Mouse (Mus musculus) left cerebral cortex, adult 8-10 months (tissue): ENCODE results near the gene Brat1. TPM values are rescaled to one million over a fixed set of nuclear protein-coding genes. Genes with fewer than 3 reads are reported as not detected.

Experiments
- DNase-seq, 2 experiments: peaks; one replicate each; pipeline ENCODE4 v3.0.0; 2022; ENCODE audit warnings: low spot score in 2 of 2
- total RNA-seq, 4 experiments: library from RNA; stranded (reverse); gene quantifications; 2 replicates each; pipeline ENCODE4 v1.2.4; 2022

Brat1 gene
- total RNA-seq, 4 experiments from 2014 or later = 20.0 to 21.1 (median 21.0) TPM

GRCm38 (mm10) chr5:140701661-140702060 lies 3.1 kb upstream of the Brat1 start:
- DNase-seq = no peak

GRCm38 (mm10) chr5:140702103-140702513 lies 2.7 kb upstream of the Brat1 start, which contains the start of gene Iqce:
Iqce (minus strand) TSS chr5:140702378.
- peak; percentile 92 for DNase-seq

- DNase-seq = no peak
Observed at GRCm38 (mm10) chr5:140702618-140703175, 2.1 kb upstream of the Brat1 start.

- no peak for DNase-seq
Observed at GRCm38 (mm10) chr5:140703480-140704377, 1.1 kb upstream of the Brat1 start.

GRCm38 (mm10) chr5:140705501-140706171 lies 825 bp downstream of the Brat1 start:
- DNase-seq = no peak

- no peak for DNase-seq
Observed at GRCm38 (mm10) chr5:140710315-140710714, 5.5 kb downstream of the Brat1 start.

- DNase-seq = no peak
Observed at GRCm38 (mm10) chr5:140711040-140711439, 6.2 kb downstream of the Brat1 start.

GRCm38 (mm10) chr5:140720773-140721172 lies 16.0 kb downstream of the Brat1 start:
- DNase-seq = no peak

- no peak for DNase-seq
Observed at GRCm38 (mm10) chr5:140722121-140722520, 17.3 kb downstream of the Brat1 start.

- DNase-seq = peak in 1 of 2 experiments; percentile 80
Observed at GRCm38 (mm10) chr5:140723822-140724221, 19.0 kb downstream of the Brat1 start, which contains the start of gene Amz1. Amz1 (plus strand) TSS chr5:140724127.

GRCm38 (mm10) chr5:140726062-140726839 lies 21.4 kb downstream of the Brat1 start:
- peak in 1 of 2 experiments; percentile 71 for DNase-seq

- no peak for DNase-seq
Observed at GRCm38 (mm10) chr5:140726946-140727740, 22.3 kb downstream of the Brat1 start.

GRCm38 (mm10) chr5:140731040-140731797 lies 26.4 kb downstream of the Brat1 start:
- no peak for DNase-seq

GRCm38 (mm10) chr5:140732195-140732594 lies 27.4 kb downstream of the Brat1 start:
- no peak for DNase-seq

- no peak for DNase-seq
Observed at GRCm38 (mm10) chr5:140733336-140733735, 28.5 kb downstream of the Brat1 start.

GRCm38 (mm10) chr5:140735297-140735696 lies 30.5 kb downstream of the Brat1 start:
- no peak for DNase-seq

- DNase-seq = no peak
Observed at GRCm38 (mm10) chr5:140736166-140736565, 31.4 kb downstream of the Brat1 start.

GRCm38 (mm10) chr5:140739813-140740212 lies 35.0 kb downstream of the Brat1 start:
- peak in 1 of 2 experiments; percentile 72 for DNase-seq

- no peak for DNase-seq
Observed at GRCm38 (mm10) chr5:140741040-140741439, 36.2 kb downstream of the Brat1 start.

GRCm38 (mm10) chr5:140741877-140742276 lies 37.1 kb downstream of the Brat1 start:
- DNase-seq = no peak
